Mouse (Mus musculus): ENCODE results near the gene St8sia1.

- no peak for TF ChIP-seq TAL1 (IDR thresholded peaks at IDR 0.05; ENCODE audit: low read length)
- TF ChIP-seq GATA1 (IDR thresholded peaks at IDR 0.05; ENCODE audit: low read length) = no peak
Observed at GRCm38 (mm10) chr6:142962881-142963280, 1.4 kb downstream of the St8sia1 start.
